ENCODE assay signal across 13 mouse cellular contexts in genomic region chr17:31242764-31243163, GRCm38 (mm10). TPM values are rescaled to one million over a fixed set of nuclear protein-coding genes. Genes with fewer than 3 reads are reported as not detected.
DNase-seq lines count a peak whose midpoint lies in the region; ATAC-seq and TF ChIP-seq lines count a peak whose summit lies in the region.
"Had no signal": no experiment of that assay in that cellular context is flagged by ENCODE, and none has a peak within 500 bp of the region (broad histone marks: within the 10 kb centered on the region; RNA-seq: fewer than 3 reads in every experiment).

No protein-coding gene starts in this region.

- in situ Hi-C loops in CH12.LX (cut with MboI; ENCODE audit: low pct_ligation_motif_present, low pct_unique_long_range_greater_than_20kb, low sequenced_read_pairs): loop anchor here (5.0 to 25.0 kb wide), 2 partner anchors 115 to 230 kb away; partner anchors contain the start of gene Tff3

- H3K9ac ChIP-seq in liver, embryonic 14.5 days (replicated peaks): no peak overlapping the region
- H3K9ac ChIP-seq in liver, embryonic 11.5 days (ENCODE audit: low read depth, low read length): no peak overlapping the region
- H3K9ac ChIP-seq in CH12.LX (ENCODE audit: insufficient read depth, low read depth): no peak overlapping the region
- no peak overlapping the region for H3K9ac ChIP-seq in hindbrain, embryonic 11.5 days (ENCODE audit: low read depth, low read length)
- H3K9ac ChIP-seq: hindbrain, embryonic 12.5 days; neural tube, embryonic 12.5 days had no signal

- H3K4me2 ChIP-seq in liver, embryonic 14.5 days (ENCODE audit: low read depth): no peak overlapping the region
- no peak overlapping the region for H3K4me2 ChIP-seq in liver, embryonic 11.5 days
- no peak overlapping the region for H3K4me2 ChIP-seq in CH12.LX (ENCODE audit: insufficient read depth, low read depth, poor library complexity, severe bottlenecking)
- H3K4me2 ChIP-seq in hindbrain, embryonic 11.5 days (replicated peaks; ENCODE audit: low read depth, low read length): no peak overlapping the region
- H3K4me2 ChIP-seq: hindbrain, embryonic 12.5 days; neural tube, embryonic 12.5 days had no signal

- peak; percentile 43 for TF ChIP-seq CTCF in liver, embryonic 14.5 days (IDR thresholded peaks at IDR 0.05; ENCODE audit: low read depth)
- TF ChIP-seq CTCF in CH12.LX (conservative IDR thresholded peaks at IDR 0.05 in 1 of 2, IDR thresholded peaks at IDR 0.05 in 1 of 2; ENCODE audit: low read depth in 2 of 2, low read length in 2 of 2): peak; percentile 15 to 53; a peak in 2 of 4 replicates

- peaks cover 0 to 11% of the 10 kb centered on the region in 2 experiments; a peak in 2 of 4 replicates for H3K4me1 ChIP-seq in liver, embryonic 14.5 days (replicated peaks; ENCODE audit: control insufficient read depth in 2 of 2, insufficient read depth in 2 of 2, low read length in 1 of 2)
- peaks cover 3% of the 10 kb centered on the region; the same call in 1 of the 2 replicates for H3K4me1 ChIP-seq in liver, embryonic 11.5 days (replicated peaks; ENCODE audit: control insufficient read depth, insufficient read depth, low read length)
- peaks cover 6 to 28% of the 10 kb centered on the region in 2 experiments for H3K4me1 ChIP-seq in CH12.LX (ENCODE audit: control insufficient read depth in 1 of 2, insufficient read depth in 2 of 2)
- no peaks in the 10 kb centered on the region for H3K4me1 ChIP-seq in hindbrain, embryonic 11.5 days (replicated peaks; ENCODE audit: control insufficient read depth, insufficient read depth, low read length)
- H3K4me1 ChIP-seq: hindbrain, embryonic 12.5 days; neural tube, embryonic 12.5 days had no signal

- DNase-seq in cerebellum, postnatal 10 days: peak; percentile 58 to 68
- DNase-seq in cerebellum, adult 8-10 months: no peak
- DNase-seq in liver, embryonic 14.5 days (ENCODE audit: low read depth in 3 of 3, low spot score in 3 of 3): no peak
- DNase-seq in liver, embryonic 11.5 days (ENCODE audit: low spot score): no peak
- no peak for DNase-seq in CH12.LX (ENCODE audit: extremely low read depth)
- peak; percentile 22 for DNase-seq in retina, postnatal 1 day
- DNase-seq in hindbrain, embryonic 11.5 days (ENCODE audit: low spot score): no peak
- DNase-seq in left cerebral cortex, postnatal 4 days: no peak

- TF ChIP-seq POLR2A in CH12.LX (IDR thresholded peaks at IDR 0.05; ENCODE audit: low read depth, low read length): no peak

- no peaks in the 10 kb centered on the region for H3K79me2 ChIP-seq in CH12.LX (replicated peaks; ENCODE audit: control insufficient read depth, extremely low read depth, insufficient read depth, poor library complexity, severe bottlenecking)

- TF ChIP-seq EP300 in liver, embryonic 14.5 days (IDR thresholded peaks at IDR 0.05; ENCODE audit: low read depth): no peak
- TF ChIP-seq EP300 in CH12.LX (IDR thresholded peaks at IDR 0.05; ENCODE audit: low read length): no peak

- no peak; the same call in none of the 2 replicates for TF ChIP-seq RAD21 in CH12.LX (IDR thresholded peaks at IDR 0.05; ENCODE audit: low read depth, low read length)

- intact Hi-C loops in left cerebral cortex, postnatal 4 days (cut with DNase I): no loop called here

- ATAC-seq in liver, embryonic 14.5 days (ENCODE audit: insufficient read depth): no peak
- no peak for ATAC-seq in liver, embryonic 11.5 days (replicated peaks; ENCODE audit: low FRiP score)
- no peak for ATAC-seq in hindbrain, embryonic 11.5 days (ENCODE audit: low FRiP score)

- H3K4me3 ChIP-seq in liver, embryonic 14.5 days (ENCODE audit: insufficient read depth in 1 of 2, low read depth in 2 of 2, low read length in 2 of 2): no peak overlapping the region
- no peak overlapping the region for H3K4me3 ChIP-seq in liver, embryonic 11.5 days (ENCODE audit: low read depth, low read length)
- H3K4me3 ChIP-seq in CH12.LX (replicated peaks in 1 of 3; ENCODE audit: low read depth in 2 of 3, low read length in 2 of 3, poor library complexity in 1 of 3): no peak overlapping the region
- H3K4me3 ChIP-seq in hindbrain, embryonic 11.5 days (ENCODE audit: low read depth, low read length): no peak overlapping the region
- H3K4me3 ChIP-seq: hindbrain, embryonic 12.5 days; neural tube, embryonic 12.5 days had no signal

- dilution Hi-C loops in CH12.LX (cut with MboI; ENCODE audit: extremely low pct_ligation_motif_present, extremely low pct_unique_long_range_greater_than_20kb, low sequenced_read_pairs): no loop called here

- H3K27me3 ChIP-seq in liver, embryonic 14.5 days (ENCODE audit: control insufficient read depth, insufficient read depth, low read length): no peaks in the 10 kb centered on the region
- H3K27me3 ChIP-seq in liver, embryonic 11.5 days (replicated peaks; ENCODE audit: control insufficient read depth, insufficient read depth, low read length): no peaks in the 10 kb centered on the region
- H3K27me3 ChIP-seq in CH12.LX (replicated peaks): peaks cover 7% of the 10 kb centered on the region
- H3K27me3 ChIP-seq in hindbrain, embryonic 11.5 days (ENCODE audit: control insufficient read depth, insufficient read depth, low read length): no peaks in the 10 kb centered on the region
- H3K27me3 ChIP-seq: hindbrain, embryonic 12.5 days; neural tube, embryonic 12.5 days had no signal

- no peak overlapping the region for H3K27ac ChIP-seq in liver, embryonic 14.5 days
- H3K27ac ChIP-seq in liver, embryonic 11.5 days (ENCODE audit: low read depth, low read length): no peak overlapping the region
- no peak overlapping the region for H3K27ac ChIP-seq in CH12.LX (ENCODE audit: insufficient read depth, low read depth)
- no peak overlapping the region for H3K27ac ChIP-seq in hindbrain, embryonic 11.5 days (ENCODE audit: low read depth, low read length)
- H3K27ac ChIP-seq: hindbrain, embryonic 12.5 days; macrophage; neural tube, embryonic 12.5 days had no signal

- WGBS in liver, embryonic 14.5 days (ENCODE audit: insufficient replicate concordance): 0% methylated on average over 1 of the region's 1 CpGs
- WGBS in liver, embryonic 11.5 days: 18% methylated on average over 1 of the region's 1 CpGs
- 8% methylated on average over 1 of the region's 1 CpGs for WGBS in hindbrain, embryonic 11.5 days

- no peaks in the 10 kb centered on the region for H3K9me3 ChIP-seq in liver, embryonic 14.5 days (ENCODE audit: control insufficient read depth, low read length)
- H3K9me3 ChIP-seq in liver, embryonic 11.5 days (ENCODE audit: control insufficient read depth, low read length): no peaks in the 10 kb centered on the region
- H3K9me3 ChIP-seq in CH12.LX (replicated peaks; ENCODE audit: low read length): peaks cover 16% of the 10 kb centered on the region
- H3K9me3 ChIP-seq in hindbrain, embryonic 11.5 days (ENCODE audit: control insufficient read depth, low read length): no peaks in the 10 kb centered on the region
- H3K9me3 ChIP-seq: hindbrain, embryonic 12.5 days; neural tube, embryonic 12.5 days had no signal

- peaks cover 6% of the 10 kb centered on the region; the same call in 1 of the 2 replicates for H3K36me3 ChIP-seq in liver, embryonic 14.5 days (replicated peaks; ENCODE audit: control insufficient read depth, insufficient read depth, low read depth)
- H3K36me3 ChIP-seq in liver, embryonic 11.5 days (ENCODE audit: control insufficient read depth, insufficient read depth, low read length): peaks cover 3% of the 10 kb centered on the region; the same call in 1 of the 2 replicates
- no peaks in the 10 kb centered on the region for H3K36me3 ChIP-seq in CH12.LX (replicated peaks in 1 of 2; ENCODE audit: control insufficient read depth in 1 of 2, insufficient read depth in 1 of 2, low read length in 1 of 2)
- no peaks in the 10 kb centered on the region for H3K36me3 ChIP-seq in hindbrain, embryonic 11.5 days (ENCODE audit: control insufficient read depth, insufficient read depth, low read length)
- H3K36me3 ChIP-seq: hindbrain, embryonic 12.5 days; neural tube, embryonic 12.5 days had no signal

RNA-seq across cellular contexts. Expression of gene Rsph1, which starts 34.4 kb away (rescaled TPM):
- polyA plus RNA-seq in liver, embryonic 14.5 days (2012; rRNA removed): 0.04 and 0.08 TPM in 2 replicates
- 0.14 and 0.22 TPM in 2 replicates for polyA plus RNA-seq in liver, embryonic 14.5 days (2014; fragmentation: Nextera tagmentation; extraction: Ambion mirVana)
- polyA plus RNA-seq in liver, embryonic 11.5 days (2014; fragmentation: Nextera tagmentation; extraction: Ambion mirVana): 0.40 and 0.88 TPM in 2 replicates
- total RNA-seq in CH12.LX (2012; rRNA removed): not detected in 2 replicates
- total RNA-seq in CH12.LX (2014; rRNA removed): not detected in 2 replicates
- not detected in 2 replicates for polyA plus RNA-seq in CH12.LX (2012; ENCODE audit: insufficient read length, low read depth)
- polyA plus RNA-seq in hindbrain, embryonic 11.5 days (2014; fragmentation: Nextera tagmentation; extraction: Ambion mirVana): 5.1 TPM in 2 replicates
- 10 to 100 TPM; 11.9 to 12.6 TPM for total RNA-seq in left cerebral cortex, postnatal 4 days (2021)

RNA-seq across cellular contexts. Expression of gene Ubash3a, which starts 35.1 kb away (rescaled TPM):
- 7.7 and 8.4 TPM in 2 replicates for polyA plus RNA-seq in liver, embryonic 14.5 days (2012; rRNA removed)
- polyA plus RNA-seq in liver, embryonic 14.5 days (2014; fragmentation: Nextera tagmentation; extraction: Ambion mirVana): 11.8 and 13.8 TPM in 2 replicates
- polyA plus RNA-seq in liver, embryonic 11.5 days (2014; fragmentation: Nextera tagmentation; extraction: Ambion mirVana): 37.9 and 42.5 TPM in 2 replicates
- 0.08 TPM in 2 replicates for total RNA-seq in CH12.LX (2012; rRNA removed)
- total RNA-seq in CH12.LX (2014; rRNA removed): not detected in 2 replicates
- 0.17 and 0.23 TPM in 2 replicates for polyA plus RNA-seq in CH12.LX (2012; ENCODE audit: insufficient read length, low read depth)
- 0.17 and 0.57 TPM in 2 replicates for polyA plus RNA-seq in hindbrain, embryonic 11.5 days (2014; fragmentation: Nextera tagmentation; extraction: Ambion mirVana)
- not detected for total RNA-seq in left cerebral cortex, postnatal 4 days (2021)
- total RNA-seq: gastrocnemius, adult 18-20 months had no signal
- polyA plus RNA-seq: hindbrain, embryonic 12.5 days had no signal

RNA-seq across cellular contexts. Expression of gene Slc37a1, which starts 43.8 kb away (rescaled TPM):
- polyA plus RNA-seq in liver, embryonic 14.5 days (2012; rRNA removed): 1.9 and 2.3 TPM in 2 replicates
- polyA plus RNA-seq in liver, embryonic 14.5 days (2014; fragmentation: Nextera tagmentation; extraction: Ambion mirVana): 1.2 and 1.9 TPM in 2 replicates
- polyA plus RNA-seq in liver, embryonic 11.5 days (2014; fragmentation: Nextera tagmentation; extraction: Ambion mirVana): 6.6 and 7.7 TPM in 2 replicates
- total RNA-seq in CH12.LX (2012; rRNA removed): 4.7 and 6.6 TPM in 2 replicates
- 1.9 and 2.1 TPM in 2 replicates for total RNA-seq in CH12.LX (2014; rRNA removed)
- 2.2 and 2.4 TPM in 2 replicates for polyA plus RNA-seq in CH12.LX (2012; ENCODE audit: insufficient read length, low read depth)
- polyA plus RNA-seq in hindbrain, embryonic 11.5 days (2014; fragmentation: Nextera tagmentation; extraction: Ambion mirVana): 13.0 and 13.3 TPM in 2 replicates
- 10 to 100 TPM; 18.4 to 19.4 TPM for total RNA-seq in left cerebral cortex, postnatal 4 days (2021)

RNA-seq across cellular contexts. Expression of gene Tmprss3, which starts 44.0 kb away (rescaled TPM):
- 0.27 and 0.39 TPM in 2 replicates for polyA plus RNA-seq in liver, embryonic 14.5 days (2012; rRNA removed)
- 0.13 and 0.25 TPM in 2 replicates for polyA plus RNA-seq in liver, embryonic 14.5 days (2014; fragmentation: Nextera tagmentation; extraction: Ambion mirVana)
- 0.12 and 0.45 TPM in 2 replicates for polyA plus RNA-seq in liver, embryonic 11.5 days (2014; fragmentation: Nextera tagmentation; extraction: Ambion mirVana)
- total RNA-seq in CH12.LX (2012; rRNA removed): not detected in 2 replicates
- not detected in 2 replicates for total RNA-seq in CH12.LX (2014; rRNA removed)
- not detected in 2 replicates for polyA plus RNA-seq in CH12.LX (2012; ENCODE audit: insufficient read length, low read depth)
- 0.10 TPM in 1 of 2 replicates, not detected in the other for polyA plus RNA-seq in hindbrain, embryonic 11.5 days (2014; fragmentation: Nextera tagmentation; extraction: Ambion mirVana)
- total RNA-seq in left cerebral cortex, postnatal 4 days (2021): not detected
- total RNA-seq: gastrocnemius, adult 18-20 months; layer of hippocampus, postnatal 25 days had no signal
- polyA plus RNA-seq: macrophage; neural tube, embryonic 12.5 days had no signal

Comparison
In these comparisons a context has a peak if more than half of its experiments do, and no peak if none do; other contexts are left out.
1. DNase-seq: peak in cerebellum, postnatal 10 days (2 of 2) and retina, postnatal 1 day (single experiment); none in cerebellum, adult 8-10 months (single experiment), liver, embryonic 14.5 days (0 of 3), liver, embryonic 11.5 days (single experiment), CH12.LX (single experiment), hindbrain, embryonic 11.5 days (single experiment) and left cerebral cortex, postnatal 4 days (single experiment).